Mouse (Mus musculus) lung, postnatal 0 days (tissue): ENCODE measurements around the gene Pik3ca. TPM values are rescaled to one million over a fixed set of nuclear protein-coding genes. Genes with fewer than 3 reads are reported as not detected.
A peak's percentile ranks its signal among the peaks of the same experiment; 100 is the strongest.

Source experiments
- ATAC-seq: fragments of 200-750 bp; cut with Nextera tagmentation; 2 replicates; pipeline ENCODE4 v1.8.0; 2017; ENCODE audit warnings: moderate library complexity
- DNase-seq: peaks from one replicate; pipeline ENCODE4 v3.0.0-alpha.2; 2016; ENCODE audit warnings: low spot score
- H3K27ac ChIP-seq: fragments of 300-500 bp; sonication (generic); 2 replicates; pipeline ENCODE4 v1.5.1; 2014; ENCODE audit warnings: antibody characterized with exemption, mild to moderate bottlenecking, low read length, mixed read lengths
- H3K27me3 ChIP-seq: fragments of 300-500 bp; sonication (generic); replicated peaks from 2 replicates; pipeline ENCODE4 v1.6.1; 2014; ENCODE audit warnings: low read length, mixed read lengths; ENCODE audit not compliant: insufficient read depth
- H3K36me3 ChIP-seq: fragments of 300-500 bp; sonication (generic); 2 replicates; pipeline ENCODE4 v1.6.1; 2014; ENCODE audit warnings: low read length, mixed read lengths; ENCODE audit not compliant: insufficient read depth
- H3K4me1 ChIP-seq: fragments of 300-500 bp; sonication (generic); 2 replicates; pipeline ENCODE4 v1.6.1; 2014; ENCODE audit warnings: antibody characterized with exemption, low read depth, low read length, mixed read lengths; ENCODE audit not compliant: insufficient read depth
- H3K4me2 ChIP-seq: fragments of 300-500 bp; sonication (generic); replicated peaks from 2 replicates; pipeline ENCODE4 v1.6.1; 2014; ENCODE audit warnings: low read depth, mild to moderate bottlenecking, low read length, moderate library complexity, mixed read lengths
- H3K4me3 ChIP-seq: fragments of 300-500 bp; sonication (generic); 2 replicates; pipeline ENCODE4 v1.5.1; 2014; ENCODE audit warnings: low read depth, low read length
- H3K9ac ChIP-seq: fragments of 300-500 bp; sonication (generic); replicated peaks from 2 replicates; pipeline ENCODE4 v1.6.1; 2014; ENCODE audit warnings: low read depth, mild to moderate bottlenecking
- H3K9me3 ChIP-seq: fragments of 300-500 bp; sonication (generic); 2 replicates; pipeline ENCODE4 v1.6.1; 2016; ENCODE audit warnings: low read length, mixed read lengths
- CTCF ChIP-seq: IDR thresholded peaks from 2 replicates; pipeline ENCODE4 v1.5.1; 2016; ENCODE audit warnings: antibody characterized with exemption, mild to moderate bottlenecking
- EP300 ChIP-seq: IDR thresholded peaks from 2 replicates; pipeline ENCODE4 v1.6.1; 2016; ENCODE audit warnings: antibody characterized with exemption, mild to moderate bottlenecking, control low read depth
- WGBS: fragments of 180-500 bp; shearing (Covaris S2); extraction: QIAGEN DNeasy Blood & Tissue Kit; methylation state at CpG from one replicate; pipeline ENCODE4 v1.1.7; 2014; 5-methylcytosine and 5-hydroxymethylcytosine counted together
- polyA plus RNA-seq: library from polyadenylated mRNA; unstranded; fragments of >200 nt; fragmentation: Nextera tagmentation; extraction: Ambion mirVana; gene quantifications from 2 replicates; pipeline ENCODE4 v1.2.1, GENCODE M21; 2015

Gene Pik3ca
- polyA plus RNA-seq, 1 experiment from 2014 or later = 13.4 TPM

- no peak overlapping the region for H3K9ac ChIP-seq
- no peak overlapping the region for H3K4me2 ChIP-seq
- no peak for ATAC-seq
These were observed 1.9 kb downstream of the Pik3ca start for GRCm38 (mm10) chr3:32399381-32399780.

GRCm38 (mm10) chr3:32399931-32400330 lies 2.5 kb downstream of the Pik3ca start:
- Histone ChIP-seq H3K36me3 (no peaks in the 10 kb centered on the region), H3K27ac (no peak overlapping the region), H3K4me1 (peaks cover 27% of the 10 kb centered on the region; the same call in 1 of the 2 replicates), H3K4me2 (no peak overlapping the region; the same call in 1 of the 2 replicates), H3K9ac (no peak overlapping the region), H3K4me3 (no peak overlapping the region), H3K27me3 (no peaks in the 10 kb centered on the region), H3K9me3 (no peaks in the 10 kb centered on the region)
- no peak for ATAC-seq
- 29% methylated on average over 2 of the region's 2 CpGs for WGBS
- TF ChIP-seq CTCF (no peak), EP300 (no peak)
- DNase-seq = peak; percentile 30

More at GRCm38 (mm10) chr3:32399381-32399780, 1.9 kb downstream of the Pik3ca start:
- no peak for DNase-seq
- Histone ChIP-seq H3K36me3 (no peaks in the 10 kb centered on the region), H3K9me3 (no peaks in the 10 kb centered on the region), H3K27me3 (no peaks in the 10 kb centered on the region), H3K4me3 (no peak overlapping the region), H3K27ac (no peak overlapping the region), H3K4me1 (peaks cover 25% of the 10 kb centered on the region; the same call in 1 of the 2 replicates)
- TF ChIP-seq EP300 (no peak), CTCF (no peak)
- 33% methylated on average over 4 of the region's 4 CpGs for WGBS

- DNase-seq (no peak), ATAC-seq (no peak)
- Histone ChIP-seq H3K9me3 (no peaks in the 10 kb centered on the region), H3K27me3 (no peaks in the 10 kb centered on the region), H3K9ac (no peak overlapping the region), H3K36me3 (no peaks in the 10 kb centered on the region), H3K27ac (no peak overlapping the region), H3K4me2 (no peak overlapping the region), H3K4me1 (peaks cover 37% of the 10 kb centered on the region), H3K4me3 (no peak overlapping the region)
- 65% methylated on average over 3 of the region's 3 CpGs for WGBS
- TF ChIP-seq CTCF (no peak), EP300 (no peak)
These were observed 4.1 kb downstream of the Pik3ca start for GRCm38 (mm10) chr3:32401591-32401990.

- Histone ChIP-seq H3K4me3 (no peak overlapping the region), H3K9me3 (no peaks in the 10 kb centered on the region), H3K4me2 (no peak overlapping the region), H3K27me3 (no peaks in the 10 kb centered on the region), H3K27ac (no peak overlapping the region), H3K4me1 (peaks cover 46% of the 10 kb centered on the region), H3K36me3 (no peaks in the 10 kb centered on the region), H3K9ac (no peak overlapping the region)
- TF ChIP-seq CTCF (no peak), EP300 (no peak)
- DNase-seq = no peak
- 68% methylated on average over 7 of the region's 7 CpGs for WGBS
- no peak for ATAC-seq
These were observed 5.8 kb downstream of the Pik3ca start for GRCm38 (mm10) chr3:32402990-32403885.

- no peaks in the 10 kb centered on the region for H3K9me3 ChIP-seq
- DNase-seq (no peak), ATAC-seq (no peak)
- H3K4me1 ChIP-seq = peaks cover 31% of the 10 kb centered on the region
- H3K36me3 ChIP-seq = no peaks in the 10 kb centered on the region
- H3K4me2 ChIP-seq = no peak overlapping the region
- H3K27ac ChIP-seq = no peak overlapping the region
- no peak overlapping the region for H3K4me3 ChIP-seq
- TF ChIP-seq CTCF = no peak
- no peak for TF ChIP-seq EP300
- H3K9ac ChIP-seq = no peak overlapping the region
- no peaks in the 10 kb centered on the region for H3K27me3 ChIP-seq
- 71% methylated on average over 1 of the region's 1 CpGs for WGBS
These were observed 8.2 kb downstream of the Pik3ca start for GRCm38 (mm10) chr3:32405699-32406098.

- H3K9me3 ChIP-seq = no peaks in the 10 kb centered on the region
- no peak overlapping the region for H3K9ac ChIP-seq
- DNase-seq = no peak
- H3K27ac ChIP-seq = peak overlapping the region; percentile 11; the same call in 1 of the 2 replicates
- H3K27me3 ChIP-seq = no peaks in the 10 kb centered on the region
- H3K36me3 ChIP-seq = no peaks in the 10 kb centered on the region
- TF ChIP-seq EP300 (no peak), CTCF (no peak)
- no peak for ATAC-seq
- peaks cover 31% of the 10 kb centered on the region for H3K4me1 ChIP-seq
- H3K4me2 ChIP-seq = no peak overlapping the region
- no peak overlapping the region for H3K4me3 ChIP-seq
- WGBS = 68% methylated on average over 6 of the region's 6 CpGs
These were observed 9.3 kb downstream of the Pik3ca start for GRCm38 (mm10) chr3:32406804-32407203.
